Mouse (Mus musculus) spleen, postnatal 36 days (tissue): ENCODE data around the gene Tmem63b.
A peak's percentile ranks its signal among the peaks of the same experiment; 100 is the strongest.

Experiments
- DNase-seq, 2 experiments: peaks; one replicate each; pipeline ENCODE4 v3.0.0; 2022; ENCODE audit warnings: low spot score in 2 of 2, mixed read lengths in 1 of 2

Tmem63b gene

DNA sequence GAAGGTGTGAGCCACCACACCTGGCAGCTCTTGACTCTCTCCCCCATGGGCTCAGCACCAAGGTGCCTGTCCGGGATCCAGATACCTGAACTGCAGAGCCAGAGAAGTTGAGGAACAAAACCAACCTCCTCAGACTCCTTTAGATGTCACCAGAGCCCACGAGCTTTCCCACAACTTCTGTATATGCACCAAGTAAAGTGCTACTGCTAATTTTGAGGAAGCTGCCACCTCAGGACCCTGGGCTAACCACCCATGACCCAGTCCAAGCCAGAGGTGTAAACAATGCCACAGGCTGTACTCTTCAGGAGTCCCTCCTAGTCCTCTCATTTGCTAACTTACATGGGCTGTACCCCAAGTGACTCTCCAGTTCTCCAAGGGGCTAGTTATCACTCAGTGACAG, 14.1 kb downstream of the Tmem63b start:
- no peak for DNase-seq

DNA sequence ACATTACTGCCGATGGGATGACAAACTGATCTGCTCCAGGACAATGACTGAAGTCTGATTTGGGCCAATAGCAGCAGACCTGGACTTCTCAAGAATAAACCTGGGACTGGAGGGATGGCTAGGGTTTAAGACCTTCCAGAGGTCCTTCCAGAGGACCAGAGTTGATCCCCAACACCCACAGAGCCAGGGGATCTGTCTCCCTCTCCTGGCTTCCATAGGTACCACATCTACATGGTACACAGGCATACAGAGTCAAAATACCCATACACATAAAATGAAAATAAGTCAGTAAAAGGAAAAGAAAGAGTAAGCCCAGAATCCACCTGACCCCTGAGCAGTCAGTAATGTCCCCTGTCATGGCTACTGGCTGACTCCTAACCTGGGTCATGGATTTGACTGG, 14.9 kb downstream of the Tmem63b start:
- no peak for DNase-seq

DNA sequence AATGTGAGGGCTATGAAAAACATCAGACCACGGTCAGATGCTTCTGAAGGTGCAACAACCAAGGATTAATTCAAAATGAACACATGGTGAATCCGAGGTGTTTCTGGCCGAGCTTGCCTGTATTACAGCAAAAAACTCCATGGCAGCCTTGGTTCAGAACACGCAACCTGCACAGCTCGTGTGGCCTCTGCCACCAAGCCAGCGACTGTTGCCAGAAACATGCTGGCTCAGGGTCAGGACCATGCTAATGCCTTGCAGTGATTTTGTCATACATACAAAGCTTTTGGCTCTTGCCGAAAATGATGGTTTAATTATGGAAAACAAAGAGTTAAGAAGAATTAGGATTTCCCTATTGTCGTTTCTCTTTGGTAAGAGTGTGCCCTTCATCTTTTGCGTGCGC, 18.7 kb downstream of the Tmem63b start:
- no peak for DNase-seq

DNA sequence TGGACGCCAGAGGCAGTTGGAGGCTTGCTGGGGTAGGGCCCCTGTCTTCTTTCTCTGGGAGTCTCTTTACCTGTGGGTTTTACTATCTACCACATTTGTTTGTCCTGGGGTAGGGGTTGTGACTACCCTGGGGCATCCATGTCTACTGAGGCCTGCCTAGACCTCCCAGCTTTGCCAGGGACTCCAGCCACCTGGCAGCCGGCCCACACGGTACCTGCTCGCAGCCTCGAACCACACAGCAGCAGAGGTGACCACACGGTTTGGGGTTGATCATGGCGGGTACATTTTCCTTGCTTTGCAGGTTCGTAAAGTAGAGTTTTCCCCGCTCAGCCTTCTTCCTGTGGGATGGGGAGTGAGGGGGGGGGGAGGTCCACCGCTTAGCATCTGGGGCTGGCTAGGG, 19.2 kb downstream of the Tmem63b start:
- no peak for DNase-seq

DNA sequence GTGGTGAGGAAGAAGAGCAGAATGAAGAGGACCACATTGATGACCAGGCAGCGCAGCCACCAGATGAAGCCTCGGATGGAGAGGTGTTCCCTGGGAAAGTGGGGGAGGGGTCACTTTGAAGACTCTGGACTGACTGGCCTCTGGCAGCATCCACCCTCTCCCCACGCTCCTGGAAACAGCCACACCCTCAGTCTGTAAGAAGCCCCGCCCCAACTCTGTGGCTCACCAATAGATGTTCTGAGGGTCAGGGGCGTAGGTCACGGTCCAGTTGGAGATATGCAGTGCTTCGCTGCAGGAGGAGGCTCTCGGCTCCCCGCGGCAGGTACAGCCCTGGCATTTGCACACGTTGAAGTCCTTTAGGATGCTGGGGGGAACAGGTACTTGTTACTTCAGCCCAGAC, 20.6 kb downstream of the Tmem63b start:
- DNase-seq, result no peak

DNA sequence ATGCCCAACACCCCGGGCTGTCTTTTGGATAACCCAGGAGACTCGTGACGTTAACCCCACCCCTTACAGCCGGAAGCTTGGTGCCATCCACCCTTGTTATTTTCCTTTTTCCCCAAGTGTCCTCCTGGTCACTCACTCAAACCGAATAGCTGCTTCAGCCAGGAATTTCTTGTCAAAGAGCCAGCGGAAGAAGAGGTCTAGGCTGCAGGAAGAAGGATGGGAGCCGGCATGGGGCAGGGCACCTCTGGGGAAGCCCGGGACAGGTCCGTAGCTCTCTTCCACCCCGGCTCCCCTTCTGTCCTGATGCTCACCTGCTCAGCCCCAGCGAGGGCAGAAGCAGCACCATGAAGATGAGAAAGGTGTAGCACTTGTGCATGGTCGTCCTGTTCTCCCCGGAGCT, 22.1 kb downstream of the Tmem63b start:
- no peak for DNase-seq

DNA sequence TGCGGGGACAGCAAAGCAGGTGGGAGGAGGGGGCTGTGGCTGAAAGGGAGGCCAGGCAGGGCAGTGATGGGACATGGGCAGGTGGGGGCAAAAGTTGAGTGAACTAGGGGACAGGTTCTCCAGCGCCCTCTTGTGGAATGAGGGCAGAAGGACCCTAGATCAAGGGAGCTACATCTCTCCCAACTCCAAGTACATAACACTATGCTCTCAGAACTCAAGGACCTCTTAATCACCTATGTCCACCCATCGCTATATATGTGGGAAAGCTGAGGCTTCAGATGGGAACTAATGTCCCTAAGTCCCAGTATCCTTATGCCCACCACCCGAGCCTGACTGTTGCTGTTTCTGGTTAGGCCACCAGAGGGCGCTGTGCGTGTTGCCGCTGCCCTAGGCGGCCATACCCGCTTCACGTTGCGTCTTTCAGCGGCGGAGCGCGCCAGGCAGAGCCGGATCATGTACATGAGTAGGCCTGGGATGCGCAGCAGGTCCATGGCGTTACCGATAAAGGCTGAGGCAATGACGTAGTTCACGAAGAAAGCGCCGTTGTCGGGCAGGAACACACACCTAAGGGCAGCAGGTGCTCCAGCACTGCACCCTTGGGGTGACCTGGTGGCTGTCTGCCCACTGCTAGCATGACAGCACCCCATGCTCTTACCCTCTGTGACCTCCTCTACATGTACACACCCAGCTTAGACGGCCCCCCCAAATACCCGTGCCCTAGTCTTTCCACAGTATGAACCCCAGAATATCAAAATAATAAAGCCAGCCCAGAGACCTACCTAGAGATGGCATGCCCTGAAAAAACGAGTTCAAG, 23.4 kb downstream of the Tmem63b start:
- peak; percentile 50 to 53 for DNase-seq

DNA sequence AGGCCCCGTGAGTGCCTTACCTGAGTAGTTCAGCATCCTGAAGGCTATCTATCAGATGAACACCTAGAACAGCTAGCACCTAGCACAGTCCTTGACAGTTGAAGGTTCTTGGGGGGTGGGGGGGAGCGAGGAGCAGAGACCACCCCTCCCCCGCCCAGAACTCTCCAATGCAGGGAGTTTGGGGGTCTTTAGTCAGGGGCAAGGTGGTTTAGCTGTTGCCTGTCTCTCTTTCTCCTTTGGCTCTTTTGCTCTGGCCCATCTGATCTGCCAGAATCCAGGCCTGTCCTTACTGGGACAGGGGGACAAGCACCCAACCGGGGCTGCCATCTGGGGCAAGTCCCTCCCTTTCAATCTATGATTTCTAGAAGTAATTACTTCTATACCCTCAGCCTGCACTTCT, 27.5 kb downstream of the Tmem63b start, which contains the start of gene Capn11:
Gene Capn11, minus strand, starts transcription at position 101 of the 400 bp plus-strand sequence.
- no peak for DNase-seq

DNA sequence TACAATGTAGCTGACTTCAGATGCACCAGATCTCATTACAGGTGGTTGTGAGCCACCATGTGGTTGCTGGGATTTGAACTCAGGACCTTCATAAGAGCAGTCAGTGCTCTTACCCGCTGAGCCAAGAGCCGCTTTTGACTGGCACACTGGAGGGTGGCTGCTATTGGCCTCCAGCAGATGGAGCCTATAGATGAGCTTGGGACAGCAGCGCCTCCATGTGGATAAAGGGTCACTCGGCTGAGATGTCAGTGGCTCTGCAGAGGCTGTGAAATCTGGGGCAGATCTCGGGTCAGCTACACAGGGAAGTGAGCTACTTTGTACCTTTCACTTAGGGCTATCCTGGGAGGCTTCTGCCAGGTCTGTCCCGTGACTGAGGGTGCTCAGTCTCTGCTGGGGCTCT, 30.9 kb downstream of the Tmem63b start:
- DNase-seq, result no peak

DNA sequence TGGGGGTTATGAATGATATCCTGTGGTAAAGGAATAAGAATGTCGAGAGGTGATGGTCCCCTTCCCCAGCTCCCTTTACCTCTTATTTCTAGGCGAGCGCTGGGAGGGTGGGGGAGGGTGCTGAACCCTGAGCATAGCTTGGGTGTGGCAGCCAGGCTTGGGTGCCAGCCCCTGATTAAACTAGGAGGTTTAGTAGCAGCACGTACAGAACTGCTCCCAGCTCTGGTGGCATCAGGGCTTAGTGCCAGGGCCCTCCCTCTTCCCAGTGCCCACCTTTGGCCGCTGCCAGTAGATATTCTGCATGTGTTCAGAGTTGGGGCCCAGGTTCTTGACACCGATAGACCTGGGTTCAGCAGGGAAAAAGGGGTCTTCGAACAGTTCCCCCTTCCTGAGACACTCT, 33.5 kb downstream of the Tmem63b start:
- peak in 1 of 2 experiments; percentile 18 for DNase-seq

DNA sequence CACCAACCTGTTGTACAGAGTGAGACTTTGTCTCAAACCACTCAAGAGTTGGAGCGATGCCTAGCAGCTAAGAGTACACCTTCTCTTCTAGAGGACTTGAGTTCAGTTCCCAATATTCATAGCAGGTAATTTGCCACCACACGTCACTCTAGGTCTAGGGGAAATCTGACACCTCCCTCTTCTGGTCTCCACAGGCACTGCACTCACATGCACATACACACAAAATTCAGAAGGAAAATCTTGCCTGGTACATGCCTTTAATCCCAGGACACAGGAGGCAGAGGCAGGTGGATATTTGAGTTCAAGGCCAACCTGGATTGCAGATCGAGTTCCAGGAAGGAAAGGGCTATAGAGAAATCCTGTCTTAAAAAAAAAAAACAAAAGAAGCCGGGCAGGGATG, 42.5 kb downstream of the Tmem63b start:
- no peak for DNase-seq

DNA sequence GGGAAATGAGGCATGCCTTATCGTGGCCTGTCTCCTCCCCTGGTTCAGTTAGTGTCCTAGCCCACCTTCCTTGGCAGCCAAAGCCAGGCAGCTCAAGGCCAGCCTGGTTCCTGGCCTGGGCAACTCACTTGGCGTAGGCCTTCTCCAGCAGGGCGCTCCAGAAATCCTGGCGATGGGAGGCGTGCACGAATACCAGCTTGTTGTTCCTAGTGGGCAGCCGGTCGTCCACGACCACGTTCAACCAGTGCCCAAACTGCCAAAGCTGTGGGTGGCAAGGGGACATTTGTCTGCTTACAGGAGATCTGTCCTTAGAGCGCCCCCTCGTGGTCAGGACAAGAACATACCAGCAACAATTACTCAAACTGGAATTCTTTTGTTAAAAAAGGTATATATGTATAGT, 44.0 kb downstream of the Tmem63b start:
- peak; percentile 33 to 54 for DNase-seq

DNA sequence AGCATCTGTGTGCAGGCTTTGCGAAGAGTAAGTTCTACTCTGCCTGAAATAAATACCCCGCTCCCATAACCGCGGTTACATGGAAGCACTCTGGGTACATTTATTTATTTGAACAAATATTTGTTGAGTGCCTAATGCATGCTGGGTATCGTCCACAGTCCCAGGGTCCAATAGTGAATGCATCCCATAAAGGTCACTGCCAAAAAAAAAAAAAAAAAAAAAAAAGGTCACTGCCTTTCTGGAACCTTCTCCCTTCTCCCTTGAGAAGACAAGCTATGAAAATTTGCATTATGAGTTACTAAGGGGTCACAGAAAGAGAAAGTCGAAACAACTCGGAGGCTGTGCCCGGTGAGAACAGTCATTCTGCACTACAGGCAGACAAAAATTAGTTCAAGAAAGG, 44.7 kb downstream of the Tmem63b start:
- no peak for DNase-seq

DNA sequence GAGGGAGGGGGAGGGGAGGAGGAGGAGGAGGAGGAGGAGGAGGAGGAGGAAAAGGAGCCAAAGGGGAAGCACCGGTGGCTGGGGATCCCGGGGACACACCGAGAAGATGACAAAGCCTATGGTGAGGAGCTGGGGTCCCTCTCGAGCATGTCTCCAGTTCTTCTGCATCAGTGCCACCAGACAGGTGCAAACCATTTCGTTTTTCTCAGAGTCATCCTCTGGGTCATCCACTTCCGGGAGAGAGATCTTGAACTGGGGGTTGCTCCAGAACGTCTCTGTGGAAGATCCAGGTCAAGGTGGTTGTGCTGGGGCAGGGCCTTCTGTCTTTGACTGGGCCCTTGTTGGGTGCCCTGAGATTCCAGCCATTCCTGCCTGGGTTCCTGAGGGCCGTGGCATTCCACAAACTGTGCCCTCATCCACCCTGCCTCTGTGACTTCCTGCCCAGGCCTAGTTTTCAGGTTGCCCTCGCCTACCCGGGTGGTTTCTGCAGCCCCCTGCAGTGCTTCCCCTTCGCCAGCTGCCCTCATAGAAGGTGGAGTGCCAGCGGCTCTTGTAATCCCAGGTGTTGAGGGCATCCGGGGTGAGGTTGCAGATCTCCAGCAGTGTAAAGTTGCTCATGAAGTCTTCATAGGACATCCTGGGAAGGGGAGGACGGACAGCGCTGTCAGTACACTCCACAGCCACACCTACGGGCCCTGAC, 48.0 kb downstream of the Tmem63b start:
- no peak for DNase-seq

DNA sequence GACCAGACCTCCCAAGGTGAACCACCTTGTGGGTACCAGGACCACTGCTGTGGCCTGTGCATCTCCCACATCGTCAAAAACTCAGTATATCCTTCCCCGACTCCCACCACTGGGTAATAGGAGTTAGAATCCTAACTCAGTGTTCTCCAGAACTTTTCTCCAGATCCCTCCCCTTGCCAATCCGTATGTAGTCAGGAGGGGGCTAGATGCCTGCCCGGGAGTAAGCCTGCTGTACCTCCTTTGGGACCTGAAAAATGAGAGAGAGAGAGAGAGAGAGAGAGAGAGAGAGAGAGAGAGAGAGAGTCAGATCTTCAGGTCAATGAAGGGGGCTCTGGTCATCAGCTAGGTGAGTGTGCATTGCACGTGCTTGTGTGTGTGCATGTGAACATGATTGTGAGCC, 52.7 kb downstream of the Tmem63b start:
- DNase-seq, result no peak

DNA sequence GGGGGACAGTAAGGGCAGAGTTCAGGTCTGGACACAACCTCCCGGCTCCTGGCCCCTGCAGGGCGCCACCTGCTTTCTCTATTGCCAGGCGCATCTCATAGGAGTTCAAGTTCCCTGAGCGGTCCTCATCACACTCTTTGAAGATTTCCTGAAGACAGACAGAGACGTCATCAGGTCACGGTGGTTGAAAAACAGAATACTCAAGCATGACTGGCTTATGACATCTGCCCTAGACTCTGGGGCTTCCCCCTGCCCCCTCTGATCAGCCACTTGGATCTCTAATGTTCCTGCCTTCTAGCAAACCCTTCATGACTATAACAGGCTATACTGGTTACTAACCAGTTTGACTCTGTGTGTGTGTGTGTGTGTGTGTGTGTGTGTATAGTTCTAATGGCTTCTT, 54.8 kb downstream of the Tmem63b start:
- DNase-seq, result peak; percentile 47 to 55

DNA sequence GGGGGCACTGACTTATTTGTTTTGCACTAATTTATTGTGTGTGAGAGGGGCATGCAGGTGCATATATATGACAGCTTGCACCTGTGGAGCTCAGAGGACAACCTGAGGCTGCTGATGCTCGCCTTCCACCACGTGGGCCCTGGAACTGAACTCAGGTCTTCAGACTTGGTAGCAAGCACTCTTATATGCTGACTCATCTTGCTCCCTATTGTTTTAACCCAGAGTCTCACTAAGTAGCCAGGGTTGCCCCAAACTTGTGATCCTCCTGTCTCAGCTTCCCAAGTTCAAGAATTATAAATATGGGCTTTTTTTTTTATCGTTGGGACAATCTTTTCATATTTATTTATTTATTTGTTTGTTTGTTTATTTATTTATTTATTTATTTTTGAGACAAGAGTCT, 55.7 kb downstream of the Tmem63b start:
- DNase-seq, result no peak

DNA sequence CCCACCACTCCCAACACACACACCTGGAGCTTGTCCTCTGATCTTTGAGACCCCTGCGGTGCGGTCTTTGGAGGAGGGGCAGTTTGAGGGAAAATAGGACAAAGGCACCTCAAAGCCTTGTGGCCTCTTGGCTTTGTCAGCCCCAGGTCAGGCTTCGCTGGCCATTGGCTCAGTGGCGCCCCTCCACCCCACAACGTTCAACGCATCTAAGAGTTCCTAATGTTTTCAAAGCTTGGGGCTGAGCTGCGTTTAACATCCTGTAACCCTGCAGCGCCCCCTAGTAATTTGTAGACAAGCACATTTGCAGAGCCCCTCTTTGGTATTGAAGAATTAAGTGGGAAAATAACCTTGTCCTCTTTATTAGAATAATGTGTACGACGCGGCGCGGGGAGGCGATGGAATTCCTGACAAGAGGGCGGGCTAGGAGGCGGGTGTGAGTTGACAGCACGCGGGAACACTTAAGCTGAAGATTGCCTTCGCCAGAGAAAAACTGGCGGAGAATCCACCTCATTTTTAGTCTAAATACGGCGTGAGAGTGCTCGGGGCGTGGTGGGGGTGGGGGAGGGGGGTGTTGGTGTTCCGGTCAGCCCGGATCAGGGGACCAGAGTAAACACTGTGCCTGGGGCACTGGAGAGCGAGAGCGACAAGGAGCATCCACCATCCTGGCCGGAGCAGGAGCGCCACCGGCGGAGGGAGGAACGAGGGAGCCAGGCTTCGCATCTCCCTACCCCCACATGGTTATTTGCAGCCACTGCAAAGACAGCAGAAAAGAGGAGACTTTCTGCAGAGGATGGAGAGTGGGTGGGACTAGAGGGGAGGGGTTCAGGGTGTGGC, 56.6 kb downstream of the Tmem63b start:
- DNase-seq, result peak; percentile 55 to 64

DNA sequence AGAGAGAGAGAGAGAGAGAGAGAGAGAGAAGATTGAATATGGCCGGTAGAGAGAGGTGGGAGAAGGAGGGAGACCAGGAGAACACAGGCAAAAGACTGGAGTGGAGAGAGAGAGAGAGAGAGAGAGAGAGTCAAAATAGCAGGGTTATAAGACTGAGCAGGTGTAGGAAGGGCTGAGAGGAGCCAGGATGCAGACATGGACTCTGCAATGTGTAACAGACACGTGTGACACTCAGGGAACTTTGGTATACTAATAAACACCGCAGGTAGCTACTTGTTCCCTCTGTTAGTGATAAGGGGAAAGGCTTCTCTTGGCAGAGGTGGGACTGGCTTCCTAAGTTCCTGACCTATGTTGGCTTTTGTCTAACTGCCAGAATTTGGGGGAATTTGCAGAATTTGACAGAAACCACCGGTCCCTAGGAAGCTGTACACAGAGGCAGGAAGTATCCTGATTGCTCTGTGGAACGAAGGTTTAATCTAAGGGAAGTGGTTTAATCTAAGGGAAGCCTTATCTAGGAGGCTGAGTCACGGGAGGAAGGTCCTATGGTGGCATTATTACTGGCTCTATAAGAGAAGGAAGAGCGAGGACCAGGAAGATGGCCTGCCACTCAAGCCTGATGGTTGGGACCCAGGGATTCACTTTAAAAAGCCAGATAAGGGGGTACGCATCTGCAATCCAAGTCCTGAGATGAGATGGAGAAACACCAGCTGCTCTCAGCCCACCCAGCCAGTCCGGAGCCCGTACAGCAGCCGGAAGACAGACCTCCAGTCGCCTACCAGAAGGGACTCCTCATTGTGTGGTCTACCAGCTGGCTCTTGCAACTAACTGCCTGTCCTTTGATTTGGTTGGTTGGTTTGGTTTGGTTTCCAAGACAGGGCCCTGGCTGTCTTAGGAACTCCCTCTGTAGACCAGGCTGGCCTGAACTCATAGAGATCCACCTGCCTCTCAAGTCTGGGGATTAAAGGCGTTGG, 57.5 kb downstream of the Tmem63b start:
- DNase-seq, result no peak

DNA sequence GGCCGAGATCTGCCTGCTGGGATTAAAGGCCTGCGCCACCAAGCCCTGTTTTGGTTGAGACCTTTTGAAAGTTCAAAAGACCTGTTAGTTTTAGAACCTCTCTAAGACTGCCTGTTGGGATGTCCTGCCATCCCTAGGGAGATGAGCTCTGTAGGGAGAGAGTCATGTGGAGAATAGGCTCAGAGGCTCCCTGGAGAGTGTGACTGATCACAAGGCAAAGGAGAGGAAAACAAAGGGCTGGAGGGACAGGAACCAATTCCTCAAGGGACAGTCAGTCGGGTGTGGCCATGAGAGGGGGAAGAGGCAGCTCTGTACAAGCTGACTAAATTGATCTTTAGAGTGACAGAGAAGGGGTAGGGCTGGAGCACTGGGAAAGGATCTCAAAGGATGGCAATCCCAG, 58.5 kb downstream of the Tmem63b start:
- DNase-seq, result no peak

DNA sequence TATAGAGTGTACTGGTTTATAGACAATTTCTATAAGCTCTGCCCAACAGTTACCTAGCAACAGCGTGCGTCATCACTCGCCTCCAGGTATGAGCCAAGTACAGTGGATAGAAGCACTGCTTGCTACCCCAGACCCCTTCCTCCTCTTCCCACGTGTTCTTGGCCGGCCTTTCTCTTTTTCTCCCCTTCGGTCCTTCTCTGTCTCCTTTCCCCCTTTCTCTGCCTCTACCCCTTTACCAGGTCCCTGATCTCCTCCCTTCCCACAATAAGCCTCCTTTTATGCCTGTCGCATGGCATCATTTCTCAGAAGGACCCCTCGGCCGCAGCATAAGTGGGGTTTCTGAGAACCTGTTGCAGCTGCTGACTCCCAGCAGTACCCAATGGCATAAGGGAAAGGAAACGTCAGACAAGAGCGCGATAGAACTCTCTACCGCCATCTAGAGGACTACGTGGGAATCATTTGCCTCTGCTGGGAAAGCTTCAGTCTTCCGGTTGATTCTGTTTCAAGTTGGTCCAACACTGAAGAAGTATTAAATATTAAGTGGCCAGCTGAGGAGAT, 60.0 kb downstream of the Tmem63b start:
- DNase-seq, result peak; percentile 60 to 72
